Mouse (Mus musculus) olfactory bulb, adult 2 months (tissue): ENCODE results near the gene Cyb5rl. TPM values are rescaled to one million over a fixed set of nuclear protein-coding genes. Genes with fewer than 3 reads are reported as not detected.

ENCODE experiments used
- H3K27ac ChIP-seq: fragments of 200-500 bp; 2 replicates; pipeline ENCODE4 v1.5.1; 2012; ENCODE audit warnings: low read depth, low read length; ENCODE audit not compliant: insufficient read depth
- H3K4me1 ChIP-seq: fragments of 200-500 bp; 2 replicates; pipeline ENCODE4 v1.6.1; 2012; ENCODE audit warnings: low read length; ENCODE audit not compliant: control insufficient read depth, insufficient read depth
- H3K4me3 ChIP-seq: fragments of 200-500 bp; 2 replicates; pipeline ENCODE4 v1.5.1; 2012; ENCODE audit warnings: mild to moderate bottlenecking, low read depth, low read length, moderate library complexity; ENCODE audit not compliant: insufficient read depth
- CTCF ChIP-seq: fragments of 200-500 bp; IDR thresholded peaks from 2 replicates; pipeline ENCODE4 v1.5.1; 2012; ENCODE audit warnings: low read depth, mild to moderate bottlenecking, low read length, moderate library complexity; ENCODE audit not compliant: insufficient read depth
- POLR2A ChIP-seq: fragments of 200-500 bp; IDR thresholded peaks from 2 replicates; pipeline ENCODE4 v1.6.1; 2012; ENCODE audit warnings: mild to moderate bottlenecking, low read depth, low read length, moderate library complexity; ENCODE audit not compliant: insufficient read depth
- WGBS: fragments of 180-500 bp; shearing (Covaris S2); methylation state at CpG from one replicate; pipeline ENCODE4 v1.1.7; 2018; 5-methylcytosine and 5-hydroxymethylcytosine counted together
- polyA plus RNA-seq: library from polyadenylated mRNA; stranded (reverse); fragments of >200 nt; gene quantifications from 2 replicates; pipeline ENCODE4 v1.2.4, GENCODE M21; 2012; ENCODE audit warnings: low replicate concordance; ENCODE audit not compliant: missing spikeins, insufficient read depth, insufficient read length

Cyb5rl gene
- polyA plus RNA-seq = not detected in 2 replicates

GRCm38 (mm10) chr4:107066252-107067124, at the start of gene Cyb5rl, which contains the start of gene Mrpl37:
Gene Cyb5rl, plus strand, starts transcription at chr4:107066988.
Gene Mrpl37, minus strand, starts transcription at chr4:107066868.
- TF ChIP-seq POLR2A = peak; percentile 59
- no peak for TF ChIP-seq CTCF
- Histone ChIP-seq H3K4me3 (peak within 1 kb of the TSS; percentile 85), H3K4me1 (peaks cover 4% of the 10 kb centered on the region), H3K27ac (no peak within 1 kb of the TSS; the same call in 1 of the 2 replicates)
- WGBS = under 1% methylated on average over 60 of the region's 60 CpGs

GRCm38 (mm10) chr4:107017257-107017656, 49.5 kb upstream of the Cyb5rl start:
- H3K4me1 ChIP-seq = peaks cover 9% of the 10 kb centered on the region

DNA sequence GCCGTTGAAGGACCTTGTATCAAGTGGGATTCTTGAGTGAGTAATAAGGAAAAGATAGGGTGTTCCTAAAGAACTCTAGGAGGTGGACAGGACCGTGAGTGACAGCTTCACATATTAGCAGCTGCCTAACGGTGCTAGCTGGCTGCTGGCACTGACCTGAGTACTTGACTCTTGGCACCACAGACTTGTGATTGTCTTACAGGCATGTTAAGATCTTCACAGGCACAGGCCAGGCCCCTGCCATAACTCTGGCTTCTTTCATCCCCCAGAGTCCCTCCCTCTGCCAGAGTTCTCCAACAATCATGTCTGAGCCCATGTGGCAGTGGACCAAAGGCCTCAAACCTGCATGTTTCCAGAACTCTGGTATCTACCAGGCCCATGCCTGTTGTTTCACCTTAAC, 48.3 kb upstream of the Cyb5rl start:
- H3K27ac ChIP-seq = no peak overlapping the region
- H3K4me1 ChIP-seq = peaks cover 9% of the 10 kb centered on the region
- 83% methylated on average over 3 of the region's 3 CpGs for WGBS
- TF ChIP-seq POLR2A (no peak), CTCF (no peak)
- H3K4me3 ChIP-seq = no peak overlapping the region

More at GRCm38 (mm10) chr4:107017257-107017656, 49.5 kb upstream of the Cyb5rl start:
- Histone ChIP-seq H3K27ac (no peak overlapping the region), H3K4me3 (no peak overlapping the region)
- TF ChIP-seq POLR2A (no peak), CTCF (no peak)

DNA sequence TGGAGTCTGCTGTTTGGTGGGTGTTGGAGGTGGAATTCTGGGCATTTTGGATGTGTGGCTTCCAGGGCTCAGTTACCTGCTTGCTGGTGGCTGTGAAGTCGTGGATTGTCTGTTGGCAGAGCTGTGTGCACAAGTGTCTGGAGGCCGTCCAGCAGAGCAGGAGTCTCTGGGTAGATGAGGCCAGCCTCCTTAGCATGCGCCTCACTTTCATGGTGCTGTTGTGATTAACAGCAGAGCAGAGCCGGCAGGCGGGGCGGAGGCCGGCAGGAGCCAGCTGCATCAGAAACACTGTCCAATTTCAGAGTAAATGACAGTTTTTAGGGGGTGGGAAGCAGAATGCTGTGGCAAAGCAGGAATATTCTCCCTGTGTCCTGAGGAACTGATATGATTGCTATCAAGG, 47.8 kb upstream of the Cyb5rl start:
- TF ChIP-seq CTCF (no peak), POLR2A (no peak)
- H3K27ac ChIP-seq = no peak overlapping the region
- H3K4me1 ChIP-seq = peaks cover 9% of the 10 kb centered on the region

GRCm38 (mm10) chr4:107020287-107021000, 46.3 kb upstream of the Cyb5rl start:
- 85% methylated on average over 5 of the region's 5 CpGs for WGBS
- H3K27ac ChIP-seq = no peak overlapping the region
- TF ChIP-seq POLR2A (no peak), CTCF (no peak)
- no peak overlapping the region for H3K4me3 ChIP-seq
- peaks cover 13% of the 10 kb centered on the region for H3K4me1 ChIP-seq

More for the DNA sequence above, 47.8 kb upstream of the Cyb5rl start:
- 67% methylated on average over 7 of the region's 7 CpGs for WGBS
- H3K4me3 ChIP-seq = no peak overlapping the region

GRCm38 (mm10) chr4:107021464-107021863, 45.3 kb upstream of the Cyb5rl start:
- Histone ChIP-seq H3K27ac (no peak overlapping the region), H3K4me1 (peaks cover 9% of the 10 kb centered on the region), H3K4me3 (no peak overlapping the region)
- TF ChIP-seq CTCF (no peak), POLR2A (no peak)
- 81% methylated on average over 3 of the region's 3 CpGs for WGBS

DNA sequence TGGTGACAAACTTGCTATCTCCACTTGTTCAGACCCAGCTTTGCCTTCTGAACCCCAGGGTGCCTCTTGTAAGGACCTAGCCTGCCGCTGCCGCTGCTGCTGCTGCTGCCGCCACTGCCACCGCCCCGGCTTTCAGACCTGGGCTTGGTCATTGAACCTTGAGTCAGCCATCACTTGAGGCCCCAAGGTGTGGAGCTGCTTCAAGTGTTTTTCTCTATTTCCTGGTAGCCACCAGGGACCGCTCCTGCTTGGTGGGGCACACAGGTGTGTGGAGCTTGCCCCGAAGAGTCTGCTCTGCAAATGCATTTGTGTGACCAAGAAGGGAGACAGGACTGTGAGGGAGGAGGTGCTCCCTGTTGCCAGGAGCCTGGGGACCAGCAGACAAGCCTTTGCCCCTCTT, 41.9 kb upstream of the Cyb5rl start:
- 87% methylated on average over 7 of the region's 7 CpGs for WGBS
- no peak overlapping the region for H3K4me3 ChIP-seq
- TF ChIP-seq CTCF (no peak), POLR2A (no peak)
- peaks cover 4% of the 10 kb centered on the region; the same call in 1 of the 2 replicates for H3K4me1 ChIP-seq
- no peak overlapping the region for H3K27ac ChIP-seq

GRCm38 (mm10) chr4:107025369-107025768, 41.4 kb upstream of the Cyb5rl start:
- Histone ChIP-seq H3K4me3 (no peak overlapping the region), H3K4me1 (peaks cover 4% of the 10 kb centered on the region; the same call in 1 of the 2 replicates), H3K27ac (no peak overlapping the region)
- TF ChIP-seq CTCF = no peak
- no peak for TF ChIP-seq POLR2A
- WGBS = 52% methylated on average over 5 of the region's 5 CpGs

- H3K27ac ChIP-seq = no peak overlapping the region
- 60% methylated on average over 8 of the region's 8 CpGs for WGBS
- H3K4me1 ChIP-seq = peaks cover 4% of the 10 kb centered on the region; the same call in 1 of the 2 replicates
- no peak overlapping the region for H3K4me3 ChIP-seq
- TF ChIP-seq POLR2A (no peak), CTCF (no peak)
Measured at GRCm38 (mm10) chr4:107026451-107026850, 40.3 kb upstream of the Cyb5rl start.
